Mouse (Mus musculus) intestine, embryonic 16.5 days (tissue): ENCODE measurements around the gene Pnpla8. TPM values are rescaled to one million over a fixed set of nuclear protein-coding genes. Genes with fewer than 3 reads are reported as not detected.
A peak's percentile ranks its signal among the peaks of the same experiment; 100 is the strongest.

Experiments
- ATAC-seq: fragments of 200-750 bp; cut with Nextera tagmentation; 2 replicates; pipeline ENCODE4 v1.8.0; 2017; ENCODE audit warnings: moderate TSS enrichment, moderate library complexity
- H3K27ac ChIP-seq: fragments of 300-500 bp; sonication (generic); 2 replicates; pipeline ENCODE4 v1.5.1; 2014; ENCODE audit warnings: mild to moderate bottlenecking, low read length
- H3K27me3 ChIP-seq: fragments of 300-500 bp; sonication (generic); replicated peaks from 2 replicates; pipeline ENCODE4 v1.6.1; 2014; ENCODE audit warnings: low read length, control low read depth, mixed read lengths; ENCODE audit not compliant: control insufficient read depth, insufficient read depth
- H3K36me3 ChIP-seq: fragments of 300-500 bp; sonication (generic); 2 replicates; pipeline ENCODE4 v1.6.1; 2014; ENCODE audit warnings: low read length, control low read depth; ENCODE audit not compliant: control insufficient read depth, insufficient read depth
- H3K4me1 ChIP-seq: fragments of 300-500 bp; sonication (generic); 2 replicates; pipeline ENCODE4 v1.6.1; 2014; ENCODE audit warnings: low read length, control low read depth, mixed read lengths; ENCODE audit not compliant: control insufficient read depth, insufficient read depth
- H3K4me2 ChIP-seq: fragments of 300-500 bp; sonication (generic); 2 replicates; pipeline ENCODE4 v1.6.1; 2014; ENCODE audit warnings: low read depth, low read length, control low read depth
- H3K4me3 ChIP-seq: fragments of 300-500 bp; sonication (generic); 2 replicates; pipeline ENCODE4 v1.5.1; 2014; ENCODE audit warnings: mild to moderate bottlenecking, low read length
- H3K9ac ChIP-seq: fragments of 300-500 bp; sonication (generic); 2 replicates; pipeline ENCODE4 v1.6.1; 2014; ENCODE audit warnings: low read depth, low read length
- H3K9me3 ChIP-seq: fragments of 300-500 bp; sonication (generic); 2 replicates; pipeline ENCODE4 v1.6.1; 2016; ENCODE audit warnings: low read length, control low read depth; ENCODE audit not compliant: control insufficient read depth
- WGBS: fragments of 180-500 bp; shearing (Covaris S2); extraction: QIAGEN DNeasy Blood & Tissue Kit; methylation state at CpG from one replicate; pipeline ENCODE4 v1.1.7; 2014; 5-methylcytosine and 5-hydroxymethylcytosine counted together
- polyA plus RNA-seq: library from polyadenylated mRNA; unstranded; fragments of >200 nt; fragmentation: Nextera tagmentation; extraction: Ambion mirVana; gene quantifications from 2 replicates; pipeline ENCODE4 v1.2.1, GENCODE M21; 2015

Pnpla8 gene
- polyA plus RNA-seq, 1 experiment from 2014 or later = 56.6 TPM

DNA sequence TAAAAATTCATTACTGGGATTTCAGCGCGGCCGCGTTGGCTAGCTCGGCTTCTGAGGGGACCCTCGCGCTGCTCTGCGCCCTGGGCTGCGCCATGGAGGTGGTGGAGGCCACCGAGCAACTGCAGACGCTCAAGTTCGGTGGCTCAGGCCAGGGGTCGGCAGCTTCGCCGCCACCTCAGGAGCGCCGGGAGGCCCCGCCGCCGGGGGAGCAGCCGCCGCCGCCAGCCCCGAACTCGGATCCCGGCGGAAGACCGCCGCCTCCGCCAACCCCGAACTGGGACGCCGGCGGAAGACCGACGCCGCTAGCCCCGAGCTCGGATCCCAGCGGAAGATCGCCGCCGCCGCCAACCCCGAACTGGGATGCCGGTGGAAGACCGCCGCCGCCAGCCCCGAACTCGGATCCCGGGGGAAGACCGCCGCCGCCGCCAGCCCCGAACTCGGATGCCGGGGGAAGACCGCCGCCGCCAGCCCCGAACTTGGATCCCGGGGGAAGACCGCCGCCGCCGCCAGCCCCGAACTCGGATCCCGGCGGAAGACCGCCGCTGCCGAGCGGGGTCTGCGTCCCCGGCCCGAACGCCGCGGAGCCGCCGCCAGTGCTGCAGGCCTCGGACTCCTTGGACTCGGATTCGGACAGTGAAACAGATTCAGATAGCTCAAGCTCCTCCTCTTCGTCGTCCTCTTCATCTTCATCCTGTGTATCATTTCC lies 634 bp downstream of the Pnpla8 start:
- Histone ChIP-seq H3K36me3 (no peaks in the 10 kb centered on the region), H3K9me3 (no peaks in the 10 kb centered on the region), H3K27ac (no peak overlapping the region), H3K4me2 (peak overlapping the region; percentile 92), H3K4me3 (peak overlapping the region; percentile 65), H3K27me3 (no peaks in the 10 kb centered on the region), H3K9ac (peak overlapping the region; percentile 80), H3K4me1 (no peaks in the 10 kb centered on the region)
- WGBS = 2% methylated on average over 88 of the region's 89 CpGs
- ATAC-seq = peak; percentile 53; the same call in 1 of the 2 replicates

DNA sequence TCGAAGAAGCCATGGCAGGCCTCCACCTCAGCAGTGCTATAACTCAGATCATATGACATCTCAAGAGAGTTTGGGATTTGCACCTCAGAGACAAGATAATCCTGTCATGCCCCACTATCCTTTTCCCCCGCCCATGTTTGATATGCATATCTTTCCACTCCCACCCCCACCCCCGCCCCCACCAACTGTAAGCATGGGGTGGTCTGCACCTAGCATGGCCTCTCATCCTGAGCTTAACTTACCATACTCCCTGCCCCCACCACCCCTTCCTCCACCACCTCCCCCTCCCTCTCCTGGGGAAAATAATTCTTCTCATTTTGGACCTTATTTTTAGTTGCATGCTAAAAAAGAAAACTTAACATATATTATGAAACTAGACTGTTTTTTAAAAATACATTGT lies 1.9 kb downstream of the Pnpla8 start:
- no peaks in the 10 kb centered on the region for H3K36me3 ChIP-seq
- no peak overlapping the region for H3K4me3 ChIP-seq
- 87% methylated on average over 3 of the region's 3 CpGs for WGBS
- no peaks in the 10 kb centered on the region for H3K9me3 ChIP-seq
- no peaks in the 10 kb centered on the region for H3K27me3 ChIP-seq
- H3K27ac ChIP-seq = no peak overlapping the region
- H3K4me1 ChIP-seq = no peaks in the 10 kb centered on the region
- no peak for ATAC-seq
- H3K9ac ChIP-seq = no peak overlapping the region
- no peak overlapping the region for H3K4me2 ChIP-seq

DNA sequence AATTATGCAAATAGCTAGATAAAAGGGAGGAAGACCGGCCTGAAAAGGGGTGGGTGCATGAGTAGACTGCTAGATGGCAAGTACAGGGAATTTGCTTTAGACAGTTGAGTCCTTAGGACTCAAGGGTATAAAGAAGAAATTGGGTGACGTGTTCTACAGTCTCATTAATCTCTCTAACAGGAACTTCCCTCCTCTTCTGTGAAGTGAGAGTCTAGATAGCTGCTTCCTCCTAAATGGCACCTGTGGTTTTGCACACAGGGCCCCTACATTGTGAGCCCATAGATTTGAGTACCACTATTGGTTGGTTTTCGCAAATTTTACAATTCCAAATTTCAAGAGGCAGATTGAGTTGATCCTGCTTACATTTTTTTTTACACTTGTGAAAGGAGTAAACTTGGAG lies 3.5 kb downstream of the Pnpla8 start:
- Histone ChIP-seq H3K36me3 (no peaks in the 10 kb centered on the region), H3K4me3 (no peak overlapping the region), H3K9me3 (no peaks in the 10 kb centered on the region), H3K4me1 (no peaks in the 10 kb centered on the region), H3K27me3 (no peaks in the 10 kb centered on the region), H3K4me2 (no peak overlapping the region), H3K9ac (no peak overlapping the region), H3K27ac (no peak overlapping the region)
- ATAC-seq = no peak
- 77% methylated on average over 3 of the region's 3 CpGs for WGBS

DNA sequence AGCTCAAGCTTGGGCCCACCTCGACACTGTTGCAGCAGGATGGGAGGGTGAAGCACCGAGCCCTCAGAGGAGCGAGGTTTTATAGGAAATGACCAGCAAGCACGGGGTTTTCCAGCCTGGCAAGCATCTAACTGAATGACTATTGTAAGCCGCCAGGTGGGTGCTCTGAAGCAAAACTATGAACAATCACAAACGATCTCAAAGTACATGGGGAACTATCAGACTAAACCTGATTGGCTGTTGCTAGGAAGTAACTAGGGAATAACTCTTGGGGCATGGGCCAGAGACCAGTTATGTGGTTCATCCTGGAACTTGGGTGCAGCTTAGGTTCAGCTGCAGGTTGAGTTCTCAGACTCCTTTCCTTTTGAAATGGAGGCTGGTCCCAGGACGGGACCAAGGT lies 19.9 kb downstream of the Pnpla8 start:
- Histone ChIP-seq H3K4me2 (no peak overlapping the region), H3K9ac (no peak overlapping the region), H3K4me3 (no peak overlapping the region), H3K27me3 (no peaks in the 10 kb centered on the region), H3K27ac (no peak overlapping the region), H3K9me3 (no peaks in the 10 kb centered on the region), H3K4me1 (no peaks in the 10 kb centered on the region), H3K36me3 (no peaks in the 10 kb centered on the region)
- WGBS = 70% methylated on average over 7 of the region's 7 CpGs
- ATAC-seq = no peak

DNA sequence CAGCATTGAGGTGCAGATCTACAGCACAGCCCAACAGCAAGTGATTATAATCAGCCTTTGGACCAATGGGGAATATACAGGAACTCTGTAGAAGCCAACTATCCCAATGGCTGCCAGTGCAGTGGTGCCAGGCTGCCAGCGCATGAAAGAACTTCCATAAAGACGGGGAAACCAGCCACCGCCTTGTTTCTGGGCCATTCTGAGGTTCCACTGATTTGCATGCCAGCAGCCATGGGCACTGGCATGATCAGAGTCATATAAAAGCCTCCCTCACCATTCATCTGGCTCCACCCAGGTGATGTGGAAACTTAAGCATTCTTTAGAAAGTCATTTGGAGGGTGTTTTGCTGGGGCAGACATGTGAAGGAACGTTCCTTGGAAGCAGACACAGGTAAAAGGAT lies 21.2 kb downstream of the Pnpla8 start:
- no peak for ATAC-seq
- H3K27me3 ChIP-seq = no peaks in the 10 kb centered on the region
- H3K4me1 ChIP-seq = no peaks in the 10 kb centered on the region
- H3K27ac ChIP-seq = no peak overlapping the region
- no peak overlapping the region for H3K9ac ChIP-seq
- no peaks in the 10 kb centered on the region for H3K36me3 ChIP-seq
- 96% methylated on average over 4 of the region's 4 CpGs for WGBS
- H3K4me2 ChIP-seq = no peak overlapping the region
- H3K4me3 ChIP-seq = no peak overlapping the region
- no peaks in the 10 kb centered on the region for H3K9me3 ChIP-seq

DNA sequence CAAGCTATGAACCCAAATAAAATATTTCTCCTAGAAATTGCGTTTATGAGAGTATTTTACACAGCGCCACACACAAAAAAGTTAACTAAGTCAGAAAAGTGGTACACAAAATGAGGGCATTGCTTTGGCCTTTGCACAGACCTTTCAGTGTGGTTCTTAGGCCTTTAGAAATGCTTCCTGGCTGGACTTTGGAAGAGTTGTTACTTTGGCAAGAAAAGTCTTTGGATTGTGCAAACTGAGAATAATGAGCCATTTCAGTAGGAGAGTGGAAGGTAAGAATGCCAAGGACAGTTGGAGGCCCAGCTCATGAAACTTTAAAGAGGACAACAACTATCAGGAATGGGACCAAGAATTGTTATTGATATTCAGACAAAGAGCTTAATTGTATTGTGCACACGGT lies 24.6 kb downstream of the Pnpla8 start:
- no peak for ATAC-seq
- Histone ChIP-seq H3K9ac (no peak overlapping the region), H3K36me3 (no peaks in the 10 kb centered on the region), H3K4me2 (no peak overlapping the region), H3K4me3 (no peak overlapping the region), H3K27me3 (no peaks in the 10 kb centered on the region), H3K4me1 (no peaks in the 10 kb centered on the region), H3K9me3 (no peaks in the 10 kb centered on the region), H3K27ac (no peak overlapping the region)
- WGBS = 92% methylated on average over 3 of the region's 3 CpGs

DNA sequence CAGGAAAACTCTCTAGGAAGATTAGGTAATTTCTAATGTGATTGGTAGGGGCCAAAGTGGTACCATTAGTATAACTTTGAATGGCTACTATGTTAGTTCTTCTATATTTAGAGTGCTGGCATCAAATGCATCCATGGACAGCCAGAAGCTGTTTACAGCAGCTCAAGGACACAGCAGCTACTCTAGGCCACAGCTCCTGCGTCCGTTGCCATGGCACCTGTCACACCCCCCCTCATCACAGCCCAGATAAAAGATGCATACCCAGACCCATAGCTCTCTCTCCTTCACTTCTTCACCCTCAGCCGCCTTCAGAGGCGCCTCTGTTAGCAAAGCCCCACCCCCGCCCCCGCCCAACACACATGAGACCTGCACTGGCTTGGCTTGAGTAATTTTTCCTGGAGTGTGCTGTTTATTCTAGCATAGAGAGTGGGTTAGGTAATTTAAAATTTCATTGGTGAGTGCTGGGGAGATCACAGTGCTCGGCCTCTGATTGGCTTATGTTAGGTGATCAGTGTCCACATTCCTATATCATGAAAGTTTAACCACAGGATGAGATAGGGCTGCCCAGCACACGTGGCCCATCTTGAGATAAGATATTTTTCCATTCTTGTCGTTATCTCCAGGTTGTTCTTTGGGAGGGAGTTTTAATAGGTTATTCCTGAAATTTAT lies 27.3 kb downstream of the Pnpla8 start:
- Histone ChIP-seq H3K9ac (no peak overlapping the region), H3K36me3 (no peaks in the 10 kb centered on the region), H3K27me3 (no peaks in the 10 kb centered on the region), H3K4me2 (no peak overlapping the region), H3K9me3 (no peaks in the 10 kb centered on the region), H3K4me3 (no peak overlapping the region), H3K27ac (no peak overlapping the region), H3K4me1 (no peaks in the 10 kb centered on the region)
- WGBS = 63% methylated on average over 9 of the region's 9 CpGs
- peak; percentile 93 for ATAC-seq

DNA sequence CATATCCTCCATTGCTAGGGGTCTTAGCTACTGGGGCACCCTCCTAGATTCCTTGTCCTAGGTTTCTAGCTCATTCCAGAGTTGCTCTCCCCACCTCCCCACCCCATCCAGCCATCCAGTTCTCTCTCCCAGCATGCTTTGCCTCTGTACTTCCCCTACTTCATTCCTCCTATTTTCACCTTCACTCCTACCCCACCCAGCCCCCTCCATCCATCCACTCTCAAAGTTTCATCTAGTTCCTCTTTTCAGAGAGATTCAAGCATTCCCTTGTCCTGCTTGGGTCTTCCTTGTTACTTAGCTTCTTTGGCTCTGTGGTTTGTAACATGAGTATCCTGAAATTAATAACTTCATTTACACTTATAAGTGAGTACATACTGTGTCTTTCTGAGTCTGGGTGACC lies 41.4 kb downstream of the Pnpla8 start:
- Histone ChIP-seq H3K4me3 (no peak overlapping the region), H3K4me1 (no peaks in the 10 kb centered on the region), H3K27ac (no peak overlapping the region), H3K36me3 (no peaks in the 10 kb centered on the region), H3K27me3 (no peaks in the 10 kb centered on the region), H3K4me2 (no peak overlapping the region), H3K9me3 (no peaks in the 10 kb centered on the region), H3K9ac (no peak overlapping the region)
- ATAC-seq = no peak

DNA sequence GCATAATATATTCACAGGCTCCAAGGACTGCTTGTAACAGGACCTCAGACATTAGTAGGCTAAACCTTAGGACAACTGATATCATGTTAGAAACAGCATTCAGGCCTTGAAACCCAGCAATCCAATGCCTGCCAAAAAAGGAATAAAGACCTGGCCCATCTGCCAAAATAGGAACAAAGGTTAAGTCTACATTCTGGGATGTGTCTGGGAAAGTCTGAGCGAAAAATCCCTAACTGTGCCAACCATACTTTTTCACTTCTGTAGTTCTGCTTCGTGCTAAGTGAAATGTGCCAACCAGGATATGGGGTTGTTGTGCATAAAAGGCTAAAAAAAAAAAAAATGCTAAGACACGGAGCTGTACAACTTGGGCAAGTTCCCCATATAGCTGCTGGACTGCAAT lies 44.5 kb downstream of the Pnpla8 start:
- no peak for ATAC-seq

More for the DNA sequence above, 44.5 kb downstream of the Pnpla8 start:
- Histone ChIP-seq H3K36me3 (no peaks in the 10 kb centered on the region), H3K4me2 (no peak overlapping the region), H3K27me3 (no peaks in the 10 kb centered on the region), H3K4me3 (no peak overlapping the region), H3K4me1 (peaks cover 4% of the 10 kb centered on the region; the same call in 1 of the 2 replicates), H3K9me3 (no peaks in the 10 kb centered on the region), H3K9ac (no peak overlapping the region), H3K27ac (no peak overlapping the region)
- 90% methylated on average over 3 of the region's 3 CpGs for WGBS
